Mouse (Mus musculus): ENCODE measurements around the gene 5830411N06Rik. TPM values are rescaled to one million over a fixed set of nuclear protein-coding genes. Genes with fewer than 3 reads are reported as not detected.

Gene 5830411N06Rik
- polyA plus RNA-seq, 1 experiment, result not detected

DNA sequence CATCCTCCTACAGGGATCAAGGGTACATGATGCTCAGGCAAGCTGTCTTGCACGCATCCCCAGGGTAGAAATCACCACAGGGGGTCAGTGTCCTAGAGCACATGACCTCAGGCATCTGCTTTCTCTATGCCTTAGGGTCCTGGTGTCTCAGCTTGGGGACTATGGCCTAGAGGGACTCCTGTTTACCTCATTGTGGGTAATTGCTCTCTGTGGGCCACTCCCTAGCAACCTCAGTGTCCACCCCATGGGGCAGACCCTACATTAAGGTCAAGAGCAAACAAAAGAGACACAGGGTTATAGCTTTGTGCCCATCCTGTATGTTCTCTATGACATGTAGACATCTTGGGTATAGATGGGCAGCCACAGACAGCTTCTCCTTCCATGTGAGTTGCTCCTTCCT is 73.5 kb downstream of the 5830411N06Rik start, which contains the start of gene Olfr525:
Olfr525 (plus strand) TSS at position 301 of the 400 bp plus-strand sequence.
- WGBS, result 46% methylated on average over 1 of the region's 1 CpGs
- no peak for TF ChIP-seq POLR2A (IDR thresholded peaks at IDR 0.05; ENCODE audit: insufficient read depth, low read depth, low read length)
- no peak for TF ChIP-seq CTCF (IDR thresholded peaks at IDR 0.05; ENCODE audit: insufficient read depth, low read depth, low read length)
- H3K4me1 ChIP-seq (ENCODE audit: control insufficient read depth, insufficient read depth, low read length), result no peaks in the 10 kb centered on the region
- H3K27ac ChIP-seq (ENCODE audit: insufficient read depth, low read depth, low read length), result no peak within 1 kb of the TSS
- no peak within 1 kb of the TSS for H3K4me3 ChIP-seq (ENCODE audit: insufficient read depth, low read depth, low read length)

DNA sequence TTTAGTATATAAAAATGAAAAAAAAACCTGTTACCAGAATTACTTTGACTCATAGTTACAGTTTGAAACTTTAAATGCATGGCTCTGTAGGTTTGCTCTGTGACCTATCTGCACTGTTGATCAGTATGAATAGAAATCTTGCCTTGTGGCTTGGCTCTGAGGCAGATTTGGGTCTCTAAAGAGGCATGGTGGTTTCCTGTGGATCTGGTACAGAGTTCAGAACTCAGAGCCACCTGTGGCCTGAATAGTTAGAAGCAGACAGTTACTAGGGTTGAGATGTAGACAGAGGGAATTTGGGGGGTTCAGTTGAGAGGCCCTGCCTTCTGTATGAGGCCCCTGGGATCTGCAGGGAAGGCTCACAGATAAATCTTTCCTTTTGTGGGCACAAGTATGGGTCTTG is 74.1 kb downstream of the 5830411N06Rik start:
- Histone ChIP-seq H3K27ac (ENCODE audit: insufficient read depth, low read depth, low read length) (no peak overlapping the region), H3K4me1 (ENCODE audit: control insufficient read depth, insufficient read depth, low read length) (no peaks in the 10 kb centered on the region), H3K4me3 (ENCODE audit: insufficient read depth, low read depth, low read length) (no peak overlapping the region)
- TF ChIP-seq CTCF (IDR thresholded peaks at IDR 0.05; ENCODE audit: insufficient read depth, low read depth, low read length) (no peak), POLR2A (IDR thresholded peaks at IDR 0.05; ENCODE audit: insufficient read depth, low read depth, low read length) (no peak)

DNA sequence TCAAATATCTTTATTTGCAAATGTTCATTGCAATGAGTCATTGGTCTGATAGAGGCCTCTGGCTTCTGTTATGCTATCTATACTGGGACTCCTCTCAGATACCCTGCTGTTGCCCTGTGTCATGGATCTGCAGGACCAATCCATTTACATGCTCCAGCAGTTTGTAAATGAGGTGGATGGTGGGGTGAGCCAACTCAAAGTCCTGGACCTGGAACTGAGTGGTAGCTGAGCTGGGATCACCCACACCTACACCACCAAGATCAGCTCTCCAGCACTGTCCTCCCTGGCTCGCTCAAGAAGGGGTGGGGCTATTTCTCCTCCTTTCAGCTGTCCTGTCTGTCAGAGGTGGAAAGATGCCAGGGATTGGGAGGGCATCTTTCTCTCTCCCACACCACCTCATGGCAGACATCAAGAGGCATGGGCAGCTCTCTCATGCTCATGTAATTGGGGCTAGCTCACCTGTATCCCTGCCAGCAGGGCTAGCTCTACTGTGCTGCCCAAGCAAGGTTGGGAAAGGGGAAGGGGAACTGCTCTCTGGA is 82.8 kb downstream of the 5830411N06Rik start:
- H3K4me1 ChIP-seq (ENCODE audit: control insufficient read depth, insufficient read depth, low read length), result no peaks in the 10 kb centered on the region
- H3K4me3 ChIP-seq (ENCODE audit: insufficient read depth, low read depth, low read length), result no peak overlapping the region
- TF ChIP-seq POLR2A (IDR thresholded peaks at IDR 0.05; ENCODE audit: insufficient read depth, low read depth, low read length) (no peak), CTCF (IDR thresholded peaks at IDR 0.05; ENCODE audit: insufficient read depth, low read depth, low read length) (no peak)
- no peak overlapping the region for H3K27ac ChIP-seq (ENCODE audit: insufficient read depth, low read depth, low read length)
- 55% methylated on average over 1 of the region's 1 CpGs for WGBS

DNA sequence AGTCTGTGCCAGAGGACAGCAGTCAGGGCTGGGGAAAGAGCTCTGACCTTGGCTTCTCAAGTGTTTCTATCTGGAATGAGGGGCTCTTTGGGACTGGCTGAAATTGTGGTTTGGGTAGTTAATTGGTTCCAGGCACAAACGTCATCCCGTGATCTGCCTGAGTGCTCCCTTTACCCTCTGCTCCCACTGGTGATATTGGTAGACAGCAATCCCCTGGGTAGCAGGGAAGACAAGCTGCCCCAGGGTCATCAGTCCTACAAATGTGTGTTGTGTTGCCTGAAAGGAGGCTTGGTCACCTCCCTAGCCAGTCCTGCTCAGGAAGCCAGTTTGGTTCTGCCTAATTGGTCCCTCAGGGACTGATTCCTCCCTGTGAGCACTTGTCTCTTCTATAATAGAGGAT is 86.6 kb downstream of the 5830411N06Rik start, which contains the start of gene Olfr527:
Olfr527 (plus strand) TSS at position 301 of the 400 bp plus-strand sequence.
- TF ChIP-seq CTCF (IDR thresholded peaks at IDR 0.05; ENCODE audit: insufficient read depth, low read depth, low read length) (no peak), POLR2A (IDR thresholded peaks at IDR 0.05; ENCODE audit: insufficient read depth, low read depth, low read length) (no peak)
- no peak within 1 kb of the TSS for H3K4me3 ChIP-seq (ENCODE audit: insufficient read depth, low read depth, low read length)
- 90% methylated on average over 2 of the region's 2 CpGs for WGBS
- H3K27ac ChIP-seq (ENCODE audit: insufficient read depth, low read depth, low read length), result no peak within 1 kb of the TSS
- no peaks in the 10 kb centered on the region for H3K4me1 ChIP-seq (ENCODE audit: control insufficient read depth, insufficient read depth, low read length)

Other genes with a start within 250 kb of the 5830411N06Rik start
- gene Zfp511, start 210.9 kb upstream of the 5830411N06Rik start, polyA plus RNA-seq (2012; ENCODE audit: insufficient read depth, insufficient read length, low replicate concordance, missing spikeins), result not detected in 2 replicates
- gene Tubgcp2, start 210.6 kb upstream of the 5830411N06Rik start, polyA plus RNA-seq (2012; ENCODE audit: insufficient read depth, insufficient read length, low replicate concordance, missing spikeins), result not detected in 2 replicates
- not detected in 2 replicates for gene Msx3, start 198.2 kb upstream of the 5830411N06Rik start, polyA plus RNA-seq (2012; ENCODE audit: insufficient read depth, insufficient read length, low replicate concordance, missing spikeins)
- not detected in 2 replicates for gene Caly, start 164.7 kb upstream of the 5830411N06Rik start, polyA plus RNA-seq (2012; ENCODE audit: insufficient read depth, insufficient read length, low replicate concordance, missing spikeins)
- not detected in 2 replicates for gene Prap1, start 153.9 kb upstream of the 5830411N06Rik start, polyA plus RNA-seq (2012; ENCODE audit: insufficient read depth, insufficient read length, low replicate concordance, missing spikeins)
- not detected in 2 replicates for gene Fuom, start 144.8 kb upstream of the 5830411N06Rik start, polyA plus RNA-seq (2012; ENCODE audit: insufficient read depth, insufficient read length, low replicate concordance, missing spikeins)
- not detected in 2 replicates for gene Paox, start 131.5 kb upstream of the 5830411N06Rik start, polyA plus RNA-seq (2012; ENCODE audit: insufficient read depth, insufficient read length, low replicate concordance, missing spikeins)
- gene Echs1, start 130.8 kb upstream of the 5830411N06Rik start, polyA plus RNA-seq (2012; ENCODE audit: insufficient read depth, insufficient read length, low replicate concordance, missing spikeins), result not detected in 2 replicates
- not detected in 2 replicates for gene Mtg1, start 109.7 kb upstream of the 5830411N06Rik start, polyA plus RNA-seq (2012; ENCODE audit: insufficient read depth, insufficient read length, low replicate concordance, missing spikeins)
- not detected in 2 replicates for gene Sprn, start 92.4 kb upstream of the 5830411N06Rik start, polyA plus RNA-seq (2012; ENCODE audit: insufficient read depth, insufficient read length, low replicate concordance, missing spikeins)
- gene Olfr522, start 82.5 kb upstream of the 5830411N06Rik start, polyA plus RNA-seq (2012; ENCODE audit: insufficient read depth, insufficient read length, low replicate concordance, missing spikeins), result not detected in 2 replicates
- gene Olfr523, start 74.1 kb upstream of the 5830411N06Rik start, polyA plus RNA-seq (2012; ENCODE audit: insufficient read depth, insufficient read length, low replicate concordance, missing spikeins), result not detected in 2 replicates
- gene Olfr524, start 41.3 kb upstream of the 5830411N06Rik start, polyA plus RNA-seq (2012; ENCODE audit: insufficient read depth, insufficient read length, low replicate concordance, missing spikeins), result not detected in 2 replicates
- not detected in 2 replicates for gene Cd163l1, start 29.0 kb upstream of the 5830411N06Rik start, polyA plus RNA-seq (2012; ENCODE audit: insufficient read depth, insufficient read length, low replicate concordance, missing spikeins)
- not detected in 2 replicates for gene Olfr525, start 73.6 kb downstream of the 5830411N06Rik start, polyA plus RNA-seq (2012; ENCODE audit: insufficient read depth, insufficient read length, low replicate concordance, missing spikeins)
- not detected in 2 replicates for gene Olfr527, start 86.7 kb downstream of the 5830411N06Rik start, polyA plus RNA-seq (2012; ENCODE audit: insufficient read depth, insufficient read length, low replicate concordance, missing spikeins)
- gene Olfr60, start 114.4 kb downstream of the 5830411N06Rik start, polyA plus RNA-seq (2012; ENCODE audit: insufficient read depth, insufficient read length, low replicate concordance, missing spikeins), result not detected in 2 replicates
- not detected in 2 replicates for gene Olfr530, start 129.0 kb downstream of the 5830411N06Rik start, polyA plus RNA-seq (2012; ENCODE audit: insufficient read depth, insufficient read length, low replicate concordance, missing spikeins)
- gene Olfr531, start 155.6 kb downstream of the 5830411N06Rik start, polyA plus RNA-seq (2012; ENCODE audit: insufficient read depth, insufficient read length, low replicate concordance, missing spikeins), result not detected in 2 replicates
- not detected in 2 replicates for gene Olfr532, start 174.4 kb downstream of the 5830411N06Rik start, polyA plus RNA-seq (2012; ENCODE audit: insufficient read depth, insufficient read length, low replicate concordance, missing spikeins)
- not detected in 2 replicates for gene Olfr533, start 216.1 kb downstream of the 5830411N06Rik start, polyA plus RNA-seq (2012; ENCODE audit: insufficient read depth, insufficient read length, low replicate concordance, missing spikeins)
- gene Olfr535, start 236.9 kb downstream of the 5830411N06Rik start, polyA plus RNA-seq (2012; ENCODE audit: insufficient read depth, insufficient read length, low replicate concordance, missing spikeins), result not detected in 2 replicates

All from olfactory bulb, adult 2 months (tissue).